In genomic region chr11:105144084-105144483, GRCm38 (mm10) we compare ENCODE assay signal across 33 mouse cellular contexts. TPM values are rescaled to one million over a fixed set of nuclear protein-coding genes. Genes with fewer than 3 reads are reported as not detected.
DNase-seq lines count a peak whose midpoint lies in the region; ATAC-seq and TF ChIP-seq lines count a peak whose summit lies in the region.
"Had no signal": no experiment of that assay in that cellular context is flagged by ENCODE, and none has a peak within 500 bp of the region (broad histone marks: within the 10 kb centered on the region; RNA-seq: fewer than 3 reads in every experiment).

No protein-coding gene starts in this region.

- intact Hi-C loops in heart, postnatal 14 days (cut with DNase I): no loop called here

- H3K9me3 ChIP-seq in stomach, embryonic 15.5 days: no peaks in the 10 kb centered on the region
- no peaks in the 10 kb centered on the region for H3K9me3 ChIP-seq in stomach, postnatal 0 days (ENCODE audit: control insufficient read depth, low read length)
- no peaks in the 10 kb centered on the region for H3K9me3 ChIP-seq in liver, embryonic 13.5 days (replicated peaks)
- H3K9me3 ChIP-seq in liver, embryonic 16.5 days (replicated peaks; ENCODE audit: control insufficient read depth, low read length): no peaks in the 10 kb centered on the region
- H3K9me3 ChIP-seq: embryonic facial prominence, embryonic 10.5 days; embryonic facial prominence, embryonic 13.5 days; hindbrain, embryonic 10.5 days; hindbrain, embryonic 13.5 days had no signal

- peaks cover 5% of the 10 kb centered on the region; the same call in 1 of the 2 replicates for H3K36me3 ChIP-seq in stomach, embryonic 15.5 days
- H3K36me3 ChIP-seq in stomach, postnatal 0 days (ENCODE audit: control insufficient read depth, insufficient read depth, low read length): peaks cover 8% of the 10 kb centered on the region
- H3K36me3 ChIP-seq in liver, embryonic 13.5 days: peaks cover 26% of the 10 kb centered on the region
- H3K36me3 ChIP-seq in liver, embryonic 16.5 days (ENCODE audit: control insufficient read depth, insufficient read depth): peaks cover 10% of the 10 kb centered on the region; the same call in 1 of the 2 replicates

- DNase-seq in stomach, postnatal 0 days (ENCODE audit: low spot score): no peak
- DNase-seq in liver, embryonic 13.5 days: no peak
- DNase-seq in heart, postnatal 14 days: no peak
- no peak for DNase-seq in thymus, adult 18-20 months
- DNase-seq: adrenal gland, adult 8-10 months; adrenal gland, postnatal 25 days; B cell, adult 2 months; cerebellum, adult 11-12 months; cerebellum, adult 8-10 months; cerebellum, postnatal 10 days; cerebellum, postnatal 36 days; embryo, embryonic 11 days; gastrocnemius, postnatal 36 days; heart, adult 2 months; heart, postnatal 36 days had no signal

- TF ChIP-seq CTCF in stomach, postnatal 0 days (IDR thresholded peaks at IDR 0.05; ENCODE audit: low read depth): no peak

- H3K4me3 ChIP-seq in stomach, embryonic 15.5 days (replicated peaks): no peak overlapping the region
- H3K4me3 ChIP-seq in stomach, postnatal 0 days (ENCODE audit: low read depth, low read length): no peak overlapping the region
- H3K4me3 ChIP-seq in liver, embryonic 13.5 days (replicated peaks): no peak overlapping the region
- H3K4me3 ChIP-seq in liver, embryonic 16.5 days (ENCODE audit: low read depth, low read length): no peak overlapping the region
- H3K4me3 ChIP-seq: embryonic facial prominence, embryonic 10.5 days; embryonic facial prominence, embryonic 13.5 days; heart, adult 2 months; hindbrain, embryonic 10.5 days; hindbrain, embryonic 13.5 days had no signal

- no peaks in the 10 kb centered on the region for H3K4me1 ChIP-seq in stomach, embryonic 15.5 days
- H3K4me1 ChIP-seq in stomach, postnatal 0 days (replicated peaks; ENCODE audit: control insufficient read depth, insufficient read depth): no peaks in the 10 kb centered on the region
- H3K4me1 ChIP-seq in liver, embryonic 13.5 days (replicated peaks): peaks cover 43% of the 10 kb centered on the region
- peaks cover 21% of the 10 kb centered on the region for H3K4me1 ChIP-seq in liver, embryonic 16.5 days (ENCODE audit: control insufficient read depth, low read depth, low read length)
- H3K4me1 ChIP-seq: embryonic facial prominence, embryonic 13.5 days; hindbrain, embryonic 10.5 days; hindbrain, embryonic 13.5 days had no signal

- 68% methylated on average over 3 of the region's 3 CpGs for WGBS in stomach, embryonic 15.5 days
- 72% methylated on average over 3 of the region's 3 CpGs for WGBS in stomach, postnatal 0 days
- 39% methylated on average over 3 of the region's 3 CpGs for WGBS in liver, embryonic 13.5 days (ENCODE audit: insufficient replicate concordance)
- WGBS in liver, embryonic 16.5 days (ENCODE audit: insufficient replicate concordance): 48% methylated on average over 3 of the region's 3 CpGs

- H3K27me3 ChIP-seq in stomach, embryonic 15.5 days (replicated peaks): no peaks in the 10 kb centered on the region
- H3K27me3 ChIP-seq in stomach, postnatal 0 days (ENCODE audit: control insufficient read depth, insufficient read depth, low read length): no peaks in the 10 kb centered on the region
- H3K27me3 ChIP-seq in liver, embryonic 13.5 days: no peaks in the 10 kb centered on the region
- no peaks in the 10 kb centered on the region for H3K27me3 ChIP-seq in liver, embryonic 16.5 days (ENCODE audit: control insufficient read depth, insufficient read depth, low read depth, low read length)
- H3K27me3 ChIP-seq: embryonic facial prominence, embryonic 13.5 days; hindbrain, embryonic 13.5 days had no signal

- ATAC-seq in stomach, embryonic 15.5 days (ENCODE audit: insufficient read depth, low FRiP score, low read depth): peak; percentile 53; the same call in 1 of the 2 replicates
- ATAC-seq in stomach, postnatal 0 days (ENCODE audit: low FRiP score, low TSS enrichment): no peak
- ATAC-seq in liver, embryonic 13.5 days (ENCODE audit: low read depth): peak; percentile 71
- peak; percentile 68 for ATAC-seq in liver, embryonic 16.5 days (ENCODE audit: low read depth)
- no peak for ATAC-seq in activated CD4-positive, CD25-positive, alpha-beta regulatory T cell, adult 4 months
- ATAC-seq: forebrain, embryonic 14.5 days; hindbrain, embryonic 16.5 days had no signal

- H3K27ac ChIP-seq in stomach, embryonic 15.5 days: no peak overlapping the region
- H3K27ac ChIP-seq in stomach, postnatal 0 days (replicated peaks): no peak overlapping the region
- H3K27ac ChIP-seq in liver, embryonic 13.5 days: peak overlapping the region; percentile 70
- peak overlapping the region; percentile 5 for H3K27ac ChIP-seq in liver, embryonic 16.5 days (ENCODE audit: low read length)
- H3K27ac ChIP-seq: embryonic facial prominence, embryonic 10.5 days; embryonic facial prominence, embryonic 13.5 days; heart, adult 2 months; hindbrain, embryonic 10.5 days; hindbrain, embryonic 13.5 days had no signal

- TF ChIP-seq EP300 in stomach, postnatal 0 days (optimal IDR thresholded peaks at IDR 0.05): no peak

- H3K4me2 ChIP-seq in stomach, embryonic 15.5 days: no peak overlapping the region
- H3K4me2 ChIP-seq in stomach, postnatal 0 days (replicated peaks; ENCODE audit: low read depth): no peak overlapping the region
- no peak overlapping the region for H3K4me2 ChIP-seq in liver, embryonic 13.5 days
- H3K4me2 ChIP-seq in liver, embryonic 16.5 days (ENCODE audit: low read depth, low read length): no peak overlapping the region
- H3K4me2 ChIP-seq: embryonic facial prominence, embryonic 13.5 days; heart, embryonic 11.5 days; hindbrain, embryonic 13.5 days had no signal

- no peak overlapping the region for H3K9ac ChIP-seq in stomach, embryonic 15.5 days
- H3K9ac ChIP-seq in stomach, postnatal 0 days (ENCODE audit: low read length): no peak overlapping the region
- 0 out of 2 replicates have a peak overlapping the region, but pooled peaks have one; percentile 2 for H3K9ac ChIP-seq in liver, embryonic 13.5 days
- H3K9ac ChIP-seq in liver, embryonic 16.5 days (ENCODE audit: low read depth, low read length): no peak overlapping the region
- H3K9ac ChIP-seq: embryonic facial prominence, embryonic 13.5 days; hindbrain, embryonic 13.5 days had no signal

RNA-seq across cellular contexts. Expression of gene Gm10842, which starts 2.6 kb away (rescaled TPM):
- polyA plus RNA-seq in stomach, embryonic 15.5 days (2015; fragmentation: Nextera tagmentation; extraction: Ambion mirVana): not detected in 2 replicates
- not detected in 2 replicates for polyA plus RNA-seq in stomach, postnatal 0 days (2015; fragmentation: Nextera tagmentation; extraction: Ambion mirVana)
- not detected in 2 replicates for polyA plus RNA-seq in liver, embryonic 13.5 days (2015; fragmentation: Nextera tagmentation; extraction: Ambion mirVana)
- not detected in 2 replicates for polyA plus RNA-seq in liver, embryonic 16.5 days (2015; fragmentation: Nextera tagmentation; extraction: Ambion mirVana)
- not detected for total RNA-seq in heart, postnatal 14 days (2021)
- polyA plus RNA-seq in activated CD4-positive, CD25-positive, alpha-beta regulatory T cell, adult 4 months (2017; shearing (Covaris generic)): not detected
- total RNA-seq: adrenal gland, adult 8-10 months; adrenal gland, postnatal 25 days; gastrocnemius, adult 8-10 months; gastrocnemius, postnatal 36 days; granulocyte monocyte progenitor cell, adult 5-6 weeks; heart, adult 2 months; heart, postnatal 36 days; MEL had no signal
- polyA plus RNA-seq: brain, embryonic 14.5 days; cortical plate, adult 2 months; embryonic facial prominence, embryonic 10.5 days; embryonic facial prominence, embryonic 13.5 days; forebrain, embryonic 11.5 days; forebrain, embryonic 14.5 days; heart, adult 2 months; heart, embryonic 11.5 days; heart, embryonic 14.5 days; heart, postnatal 0 days; hindbrain, embryonic 10.5 days; hindbrain, embryonic 13.5 days; hindbrain, embryonic 16.5 days had no signal

RNA-seq across cellular contexts. Expression of gene Mettl2, which starts 17.9 kb away (rescaled TPM):
- 36.1 and 40.1 TPM in 2 replicates for polyA plus RNA-seq in stomach, embryonic 15.5 days (2015; fragmentation: Nextera tagmentation; extraction: Ambion mirVana)
- 14.9 and 15.0 TPM in 2 replicates for polyA plus RNA-seq in stomach, postnatal 0 days (2015; fragmentation: Nextera tagmentation; extraction: Ambion mirVana)
- polyA plus RNA-seq in liver, embryonic 13.5 days (2015; fragmentation: Nextera tagmentation; extraction: Ambion mirVana): 23.7 and 28.4 TPM in 2 replicates
- 13.8 and 15.1 TPM in 2 replicates for polyA plus RNA-seq in liver, embryonic 16.5 days (2015; fragmentation: Nextera tagmentation; extraction: Ambion mirVana)
- total RNA-seq in heart, postnatal 14 days (2021): 10 to 100 TPM in 1 of 2 experiments, 1 to 10 TPM in 1; 9.8 to 10.2 TPM
- 10 to 100 TPM; 13.9 to 20.1 TPM for polyA plus RNA-seq in activated CD4-positive, CD25-positive, alpha-beta regulatory T cell, adult 4 months (2017; shearing (Covaris generic))

RNA-seq across cellular contexts. Expression of gene Tlk2, which starts 34.5 kb away (rescaled TPM):
- 15.1 and 17.4 TPM in 2 replicates for polyA plus RNA-seq in stomach, embryonic 15.5 days (2015; fragmentation: Nextera tagmentation; extraction: Ambion mirVana)
- polyA plus RNA-seq in stomach, postnatal 0 days (2015; fragmentation: Nextera tagmentation; extraction: Ambion mirVana): 7.4 and 8.4 TPM in 2 replicates
- polyA plus RNA-seq in liver, embryonic 13.5 days (2015; fragmentation: Nextera tagmentation; extraction: Ambion mirVana): 8.0 and 8.3 TPM in 2 replicates
- polyA plus RNA-seq in liver, embryonic 16.5 days (2015; fragmentation: Nextera tagmentation; extraction: Ambion mirVana): 5.5 and 6.6 TPM in 2 replicates
- total RNA-seq in heart, postnatal 14 days (2021): 10 to 100 TPM; 37.9 to 43.9 TPM
- polyA plus RNA-seq in activated CD4-positive, CD25-positive, alpha-beta regulatory T cell, adult 4 months (2017; shearing (Covaris generic)): 10 to 100 TPM; 15.4 to 16.8 TPM

Comparison
In these comparisons a context has a peak if more than half of its experiments do, and no peak if none do; other contexts are left out.
1. ATAC-seq: peak in stomach, embryonic 15.5 days (single experiment), liver, embryonic 13.5 days (single experiment) and liver, embryonic 16.5 days (single experiment); none in stomach, postnatal 0 days (single experiment) and activated CD4-positive, CD25-positive, alpha-beta regulatory T cell, adult 4 months (single experiment).
2. H3K27ac ChIP-seq: peak in liver, embryonic 13.5 days (single experiment) and liver, embryonic 16.5 days (single experiment); none in stomach, embryonic 15.5 days (single experiment) and stomach, postnatal 0 days (single experiment).